28 mouse cellular contexts compared by ENCODE assay signal in genomic region chr7:25428321-25428720, GRCm38 (mm10). TPM values are rescaled to one million over a fixed set of nuclear protein-coding genes. Genes with fewer than 3 reads are reported as not detected.
DNase-seq lines count a peak whose midpoint lies in the region; ATAC-seq and TF ChIP-seq lines count a peak whose summit lies in the region.
"Had no signal": no experiment of that assay in that cellular context is flagged by ENCODE, and none has a peak within 500 bp of the region (broad histone marks: within the 10 kb centered on the region; RNA-seq: fewer than 3 reads in every experiment).

No protein-coding gene starts in this region.

- no peak for TF ChIP-seq EP300 in liver, postnatal 0 days (IDR thresholded peaks at IDR 0.05; ENCODE audit: low read depth)

- DNase-seq in gastrocnemius, adult 2 months, result no peak
- DNase-seq in gastrocnemius, postnatal 25 days, result no peak
- DNase-seq in kidney, adult 2 months, result peak; percentile 24
- DNase-seq in kidney, postnatal 10 days, result no peak
- no peak for DNase-seq in liver, postnatal 0 days
- DNase-seq in hindbrain, embryonic 14.5 days (ENCODE audit: low spot score), result no peak
- DNase-seq: adrenal gland, adult 8-10 months; adrenal gland, postnatal 25 days; cerebellum, adult 18-20 months; cerebellum, adult 9-10 months; cerebellum, postnatal 14 days; gastrocnemius, postnatal 14 days; heart, adult 2 months; heart, postnatal 14 days had no signal

- H3K4me1 ChIP-seq in kidney, adult 2 months (ENCODE audit: control insufficient read depth, insufficient read depth, low read length), result peaks cover 2% of the 10 kb centered on the region; the same call in 1 of the 2 replicates
- peaks cover 14% of the 10 kb centered on the region for H3K4me1 ChIP-seq in liver, postnatal 0 days (ENCODE audit: insufficient read depth)
- H3K4me1 ChIP-seq in liver, embryonic 12.5 days, result peaks cover 5% of the 10 kb centered on the region; the same call in 1 of the 2 replicates
- no peaks in the 10 kb centered on the region for H3K4me1 ChIP-seq in hindbrain, embryonic 14.5 days (replicated peaks; ENCODE audit: control insufficient read depth, insufficient read depth, low read length)
- H3K4me1 ChIP-seq: heart, embryonic 13.5 days had no signal

- WGBS in kidney, adult 2 months, result 47% methylated on average over 3 of the region's 3 CpGs
- 68% methylated on average over 3 of the region's 3 CpGs for WGBS in liver, postnatal 0 days (ENCODE audit: insufficient replicate concordance)
- 69% methylated on average over 3 of the region's 3 CpGs for WGBS in liver, embryonic 12.5 days (ENCODE audit: insufficient replicate concordance)
- WGBS in hindbrain, embryonic 14.5 days, result 87% methylated on average over 3 of the region's 3 CpGs

- H3K9ac ChIP-seq in liver, postnatal 0 days (replicated peaks), result no peak overlapping the region
- no peak overlapping the region for H3K9ac ChIP-seq in liver, embryonic 12.5 days
- no peak overlapping the region for H3K9ac ChIP-seq in hindbrain, embryonic 14.5 days
- H3K9ac ChIP-seq: forebrain, embryonic 13.5 days; heart, embryonic 13.5 days; hindbrain, embryonic 12.5 days had no signal

- ATAC-seq in liver, postnatal 0 days, result no peak
- no peak for ATAC-seq in liver, embryonic 12.5 days
- no peak for ATAC-seq in hindbrain, embryonic 14.5 days (ENCODE audit: low FRiP score)
- ATAC-seq: activated CD4-positive, CD25-positive, alpha-beta regulatory T cell, adult 4 months; forebrain, embryonic 13.5 days; forebrain, embryonic 16.5 days; hindbrain, embryonic 16.5 days had no signal

- intact Hi-C loops in gastrocnemius, adult 2 months (cut with DNase I), result no loop called here

- no peaks in the 10 kb centered on the region for H3K36me3 ChIP-seq in kidney, adult 2 months (ENCODE audit: control insufficient read depth, insufficient read depth, low read length)
- no peaks in the 10 kb centered on the region for H3K36me3 ChIP-seq in liver, postnatal 0 days (replicated peaks; ENCODE audit: insufficient read depth, low read length)
- H3K36me3 ChIP-seq in liver, embryonic 12.5 days, result no peaks in the 10 kb centered on the region
- H3K36me3 ChIP-seq in hindbrain, embryonic 14.5 days (replicated peaks; ENCODE audit: control insufficient read depth, insufficient read depth), result no peaks in the 10 kb centered on the region
- H3K36me3 ChIP-seq: forebrain, embryonic 10.5 days; heart, embryonic 10.5 days; heart, embryonic 13.5 days; hindbrain, embryonic 12.5 days had no signal

- no peak for TF ChIP-seq POLR2A in kidney, adult 2 months (IDR thresholded peaks at IDR 0.05; ENCODE audit: low read depth, low read length)

- H3K9me3 ChIP-seq in liver, postnatal 0 days (ENCODE audit: low read length), result no peaks in the 10 kb centered on the region
- no peaks in the 10 kb centered on the region for H3K9me3 ChIP-seq in liver, embryonic 12.5 days (replicated peaks)
- H3K9me3 ChIP-seq in hindbrain, embryonic 14.5 days (ENCODE audit: control insufficient read depth, low read length), result no peaks in the 10 kb centered on the region
- H3K9me3 ChIP-seq: forebrain, embryonic 10.5 days; forebrain, embryonic 13.5 days; heart, embryonic 10.5 days; heart, embryonic 13.5 days; hindbrain, embryonic 12.5 days had no signal

- H3K27ac ChIP-seq in gastrocnemius, adult 2 months, result peak overlapping the region; percentile 20
- 0 out of 2 replicates have a peak overlapping the region, but pooled peaks have one; percentile 7 for H3K27ac ChIP-seq in kidney, adult 2 months (ENCODE audit: insufficient read depth, low read depth, low read length)
- H3K27ac ChIP-seq in liver, postnatal 0 days (ENCODE audit: low read depth), result peak overlapping the region; percentile 62; the same call in 1 of the 2 replicates
- no peak overlapping the region for H3K27ac ChIP-seq in liver, embryonic 12.5 days
- no peak overlapping the region for H3K27ac ChIP-seq in hindbrain, embryonic 14.5 days
- H3K27ac ChIP-seq: forebrain, embryonic 10.5 days; forebrain, embryonic 13.5 days; heart, adult 2 months; heart, embryonic 10.5 days; heart, embryonic 13.5 days; hindbrain, embryonic 12.5 days had no signal

- H3K4me3 ChIP-seq in gastrocnemius, adult 2 months, result no peak overlapping the region
- no peak overlapping the region for H3K4me3 ChIP-seq in kidney, adult 2 months (ENCODE audit: insufficient read depth, low read depth, low read length)
- H3K4me3 ChIP-seq in liver, postnatal 0 days (ENCODE audit: low read depth, low read length), result no peak overlapping the region
- H3K4me3 ChIP-seq in liver, embryonic 12.5 days, result no peak overlapping the region
- H3K4me3 ChIP-seq in hindbrain, embryonic 14.5 days (replicated peaks; ENCODE audit: low read length), result no peak overlapping the region
- H3K4me3 ChIP-seq: forebrain, embryonic 10.5 days; forebrain, embryonic 13.5 days; heart, adult 2 months; heart, embryonic 10.5 days; heart, embryonic 13.5 days; hindbrain, embryonic 12.5 days had no signal

- H3K27me3 ChIP-seq in kidney, adult 2 months (replicated peaks; ENCODE audit: control insufficient read depth, insufficient read depth, low read length), result no peaks in the 10 kb centered on the region
- no peaks in the 10 kb centered on the region for H3K27me3 ChIP-seq in liver, postnatal 0 days (ENCODE audit: insufficient read depth, low read length)
- H3K27me3 ChIP-seq in liver, embryonic 12.5 days (replicated peaks), result 0 out of 2 replicates have a peak, but pooled peaks cover 2% of the 10 kb centered on the region
- no peaks in the 10 kb centered on the region for H3K27me3 ChIP-seq in hindbrain, embryonic 14.5 days (ENCODE audit: control insufficient read depth, insufficient read depth, low read length)
- H3K27me3 ChIP-seq: forebrain, embryonic 13.5 days; hindbrain, embryonic 12.5 days had no signal

- no peak overlapping the region for H3K4me2 ChIP-seq in liver, postnatal 0 days (ENCODE audit: low read depth, low read length)
- H3K4me2 ChIP-seq in liver, embryonic 12.5 days, result no peak overlapping the region
- no peak overlapping the region for H3K4me2 ChIP-seq in hindbrain, embryonic 14.5 days (replicated peaks)
- H3K4me2 ChIP-seq: forebrain, embryonic 13.5 days; heart, embryonic 13.5 days; hindbrain, embryonic 12.5 days had no signal

- TF ChIP-seq CTCF in gastrocnemius, adult 2 months (IDR thresholded peaks at IDR 0.05), result no peak
- no peak for TF ChIP-seq CTCF in kidney, adult 2 months (conservative IDR thresholded peaks at IDR 0.05; ENCODE audit: insufficient read depth, insufficient read length, low read depth, low read length)
- no peak for TF ChIP-seq CTCF in liver, postnatal 0 days (IDR thresholded peaks at IDR 0.05; ENCODE audit: low read depth)

RNA-seq across cellular contexts. Expression of gene Cxcl17, which starts 15.6 kb away (rescaled TPM):
- total RNA-seq in gastrocnemius, adult 2 months (2021), result not detected
- not detected for total RNA-seq in gastrocnemius, postnatal 25 days (2021)
- polyA plus RNA-seq in kidney, adult 2 months (2012; rRNA removed), result 0.11 and 0.18 TPM in 2 replicates
- not detected in 2 replicates for polyA plus RNA-seq in liver, postnatal 0 days (2015; fragmentation: Nextera tagmentation; extraction: Ambion mirVana)
- polyA plus RNA-seq in liver, embryonic 12.5 days (2016; fragmentation: Nextera tagmentation; extraction: Ambion mirVana), result 0.30 TPM in 1 of 2 replicates, not detected in the other
- polyA plus RNA-seq in hindbrain, embryonic 14.5 days (2014; fragmentation: Nextera tagmentation; extraction: Ambion mirVana), result 0.67 and 0.80 TPM in 2 replicates
- total RNA-seq: adrenal gland, adult 8-10 months; adrenal gland, postnatal 25 days; gastrocnemius, adult 18-20 months; gastrocnemius, postnatal 14 days; heart, adult 2 months; heart, postnatal 14 days; hematopoietic stem cell, adult 5-6 weeks had no signal
- polyA plus RNA-seq: activated CD4-positive, CD25-positive, alpha-beta regulatory T cell, adult 4 months; embryonic facial prominence, embryonic 11.5 days; gonadal fat pad, adult 2 months had no signal

RNA-seq across cellular contexts. Expression of gene Lipe, which starts 29.8 kb away (rescaled TPM):
- total RNA-seq in gastrocnemius, adult 2 months (2021), result 10 to 100 TPM; 13.4 to 17.9 TPM
- total RNA-seq in gastrocnemius, postnatal 25 days (2021), result 10 to 100 TPM; 12.8 to 42.6 TPM
- polyA plus RNA-seq in kidney, adult 2 months (2012; rRNA removed), result 63.4 and 63.8 TPM in 2 replicates
- 5.2 and 5.5 TPM in 2 replicates for polyA plus RNA-seq in liver, postnatal 0 days (2015; fragmentation: Nextera tagmentation; extraction: Ambion mirVana)
- polyA plus RNA-seq in liver, embryonic 12.5 days (2016; fragmentation: Nextera tagmentation; extraction: Ambion mirVana), result 2.9 and 3.3 TPM in 2 replicates
- 4.6 and 5.7 TPM in 2 replicates for polyA plus RNA-seq in hindbrain, embryonic 14.5 days (2014; fragmentation: Nextera tagmentation; extraction: Ambion mirVana)

RNA-seq across cellular contexts. Expression of gene Ceacam1, which starts 49.1 kb away (rescaled TPM):
- 1 to 10 TPM; 4.0 to 6.2 TPM for total RNA-seq in gastrocnemius, adult 2 months (2021)
- total RNA-seq in gastrocnemius, postnatal 25 days (2021), result 1 to 10 TPM; 4.1 to 5.2 TPM
- 32.1 TPM in 2 replicates for polyA plus RNA-seq in kidney, adult 2 months (2012; rRNA removed)
- polyA plus RNA-seq in liver, postnatal 0 days (2015; fragmentation: Nextera tagmentation; extraction: Ambion mirVana), result 24.3 and 27.3 TPM in 2 replicates
- 1.9 and 2.4 TPM in 2 replicates for polyA plus RNA-seq in liver, embryonic 12.5 days (2016; fragmentation: Nextera tagmentation; extraction: Ambion mirVana)
- polyA plus RNA-seq in hindbrain, embryonic 14.5 days (2014; fragmentation: Nextera tagmentation; extraction: Ambion mirVana), result 0.91 and 1.4 TPM in 2 replicates

RNA-seq across cellular contexts. Expression of gene Cnfn, which starts 58.8 kb away (rescaled TPM):
- total RNA-seq in gastrocnemius, adult 2 months (2021), result not detected
- not detected for total RNA-seq in gastrocnemius, postnatal 25 days (2021)
- not detected in 2 replicates for polyA plus RNA-seq in kidney, adult 2 months (2012; rRNA removed)
- not detected in 2 replicates for polyA plus RNA-seq in liver, postnatal 0 days (2015; fragmentation: Nextera tagmentation; extraction: Ambion mirVana)
- not detected in 2 replicates for polyA plus RNA-seq in liver, embryonic 12.5 days (2016; fragmentation: Nextera tagmentation; extraction: Ambion mirVana)
- not detected in 2 replicates for polyA plus RNA-seq in hindbrain, embryonic 14.5 days (2014; fragmentation: Nextera tagmentation; extraction: Ambion mirVana)
- total RNA-seq: adrenal gland, adult 8-10 months; adrenal gland, postnatal 25 days; ES-E14; gastrocnemius, adult 18-20 months; gastrocnemius, postnatal 14 days; heart, adult 2 months; heart, postnatal 14 days; hematopoietic stem cell, adult 5-6 weeks had no signal
- polyA plus RNA-seq: activated CD4-positive, CD25-positive, alpha-beta regulatory T cell, adult 4 months; forebrain, embryonic 10.5 days; forebrain, embryonic 13.5 days; forebrain, embryonic 16.5 days; gonadal fat pad, adult 2 months; heart, adult 2 months; heart, embryonic 10.5 days; heart, embryonic 13.5 days; hindbrain, embryonic 12.5 days had no signal

Comparison
In these comparisons a context has a peak if more than half of its experiments do, and no peak if none do; other contexts are left out.
1. H3K27ac ChIP-seq: peak in gastrocnemius, adult 2 months (single experiment), kidney, adult 2 months (single experiment) and liver, postnatal 0 days (single experiment); none in liver, embryonic 12.5 days (single experiment) and hindbrain, embryonic 14.5 days (single experiment).